Mouse (Mus musculus) heart, adult 9 months (tissue): ENCODE results near the gene Cep41.

ENCODE experiments used
- DNase-seq, 2 experiments: peaks; one replicate each; pipeline ENCODE4 v3.0.0; 2022; ENCODE audit warnings: low spot score in 2 of 2

The Cep41 gene

GRCm38 (mm10) chr6:30693350-30693991, at the start of gene Cep41:
Gene Cep41, minus strand, starts transcription at chr6:30693749.
- DNase-seq = peak; percentile 96 to 97

- no peak for DNase-seq
Measured at GRCm38 (mm10) chr6:30739177-30739747, 45.7 kb upstream of the Cep41 start.

- no peak for DNase-seq
Measured at GRCm38 (mm10) chr6:30738464-30739006, 45.0 kb upstream of the Cep41 start.

- DNase-seq = peak; percentile 63 to 74
Measured at GRCm38 (mm10) chr6:30737548-30738463, 44.3 kb upstream of the Cep41 start.

- peak; percentile 42 to 57 for DNase-seq
Measured at GRCm38 (mm10) chr6:30736864-30737547, 43.5 kb upstream of the Cep41 start.

GRCm38 (mm10) chr6:30736372-30736762, 42.8 kb upstream of the Cep41 start:
- DNase-seq = no peak

GRCm38 (mm10) chr6:30735728-30736371, 42.3 kb upstream of the Cep41 start:
- DNase-seq = no peak

- DNase-seq = no peak
Measured at GRCm38 (mm10) chr6:30734988-30735727, 41.6 kb upstream of the Cep41 start.

GRCm38 (mm10) chr6:30734465-30734864, 40.9 kb upstream of the Cep41 start:
- no peak for DNase-seq

GRCm38 (mm10) chr6:30732571-30733130, 39.1 kb upstream of the Cep41 start:
- DNase-seq = no peak

- no peak for DNase-seq
Measured at GRCm38 (mm10) chr6:30730301-30730971, 36.9 kb upstream of the Cep41 start.

GRCm38 (mm10) chr6:30723331-30723730, 29.8 kb upstream of the Cep41 start, which contains the start of gene Mest:
Gene Mest, plus strand, starts transcription at chr6:30723547.
- no peak for DNase-seq

- no peak for DNase-seq
Measured at GRCm38 (mm10) chr6:30722385-30723164, 29.0 kb upstream of the Cep41 start.

GRCm38 (mm10) chr6:30716796-30717195, 23.2 kb upstream of the Cep41 start:
- DNase-seq = no peak

- DNase-seq = no peak
Measured at GRCm38 (mm10) chr6:30714891-30715471, 21.4 kb upstream of the Cep41 start.

GRCm38 (mm10) chr6:30713896-30714295, 20.3 kb upstream of the Cep41 start:
- no peak for DNase-seq

GRCm38 (mm10) chr6:30713455-30713854, 19.9 kb upstream of the Cep41 start:
- DNase-seq = no peak

- no peak for DNase-seq
Measured at GRCm38 (mm10) chr6:30712484-30712883, 18.9 kb upstream of the Cep41 start.
